Mouse (Mus musculus): Measurements from ENCODE around the gene Plxna2. TPM values are rescaled to one million over a fixed set of nuclear protein-coding genes. Genes with fewer than 3 reads are reported as not detected.

Plxna2 gene
- polyA plus RNA-seq, 1 experiment = 8.9 TPM

DNA sequence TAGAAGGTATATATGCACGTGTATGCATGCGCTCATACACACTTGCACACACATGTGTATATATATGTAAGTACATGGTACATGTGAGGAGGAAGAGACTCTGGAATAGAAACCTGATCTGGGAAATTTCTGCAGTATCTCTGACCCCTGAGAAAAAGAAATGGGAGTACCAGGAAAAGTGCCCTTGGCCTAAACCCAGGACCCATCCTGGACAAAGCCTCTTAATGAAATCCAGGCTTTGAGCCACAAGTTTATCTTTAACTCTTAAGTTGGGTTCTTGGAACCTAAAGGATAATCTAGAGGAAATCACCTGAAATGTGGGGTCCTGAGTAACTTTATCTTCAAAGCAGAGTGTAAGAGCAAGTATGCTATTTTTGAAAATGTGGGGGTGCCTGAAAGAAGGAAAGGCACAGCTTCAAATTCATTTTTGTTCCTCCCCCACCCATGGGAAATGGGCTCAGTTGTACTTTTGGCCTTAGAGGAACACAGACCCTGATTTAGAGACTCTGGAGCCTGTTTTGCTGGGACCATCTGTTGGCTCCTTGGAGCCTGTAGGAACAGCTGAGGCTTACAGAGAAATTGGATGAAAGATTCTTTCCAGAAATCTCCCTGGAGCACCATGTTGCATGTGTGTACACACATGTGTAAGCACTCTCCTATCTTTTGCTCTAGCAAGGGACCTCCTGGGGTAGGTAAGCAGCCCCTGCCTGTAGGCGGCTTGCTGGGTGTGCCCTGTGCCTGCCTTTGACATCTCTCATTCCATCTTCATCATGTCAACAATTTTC lies 57.3 kb downstream of the Plxna2 start:
- H3K27ac ChIP-seq (ENCODE audit: insufficient read depth, low read depth, low read length) = peak overlapping the region; percentile 45; the same call in 1 of the 2 replicates
- 75% methylated on average over 3 of the region's 3 CpGs for WGBS
- no peak for TF ChIP-seq POLR2A (IDR thresholded peaks at IDR 0.05; ENCODE audit: low read depth, low read length)
- TF ChIP-seq CTCF (IDR thresholded peaks at IDR 0.05; ENCODE audit: extremely low read depth, insufficient read length, insufficient replicate concordance, low read depth, low read length) = no peak
- H3K4me1 ChIP-seq (ENCODE audit: control insufficient read depth, insufficient read depth, insufficient read length, low read length) = peaks cover 36% of the 10 kb centered on the region
- H3K36me3 ChIP-seq (ENCODE audit: control insufficient read depth, insufficient read depth, low read length) = no peaks in the 10 kb centered on the region
- H3K4me3 ChIP-seq (ENCODE audit: low read depth, low read length) = no peak overlapping the region
- no peaks in the 10 kb centered on the region for H3K27me3 ChIP-seq (ENCODE audit: control insufficient read depth, insufficient read depth, low read length)

GRCm38 (mm10) chr1:194675891-194676200 lies 57.8 kb downstream of the Plxna2 start:
- WGBS = 15% methylated on average over 2 of the region's 2 CpGs
- no peak overlapping the region for H3K4me3 ChIP-seq (ENCODE audit: low read depth, low read length)
- no peak for TF ChIP-seq CTCF (IDR thresholded peaks at IDR 0.05; ENCODE audit: extremely low read depth, insufficient read length, insufficient replicate concordance, low read depth, low read length)
- no peak for TF ChIP-seq POLR2A (IDR thresholded peaks at IDR 0.05; ENCODE audit: low read depth, low read length)
- H3K36me3 ChIP-seq (ENCODE audit: control insufficient read depth, insufficient read depth, low read length) = no peaks in the 10 kb centered on the region
- no peaks in the 10 kb centered on the region for H3K27me3 ChIP-seq (ENCODE audit: control insufficient read depth, insufficient read depth, low read length)
- H3K27ac ChIP-seq (ENCODE audit: insufficient read depth, low read depth, low read length) = peak overlapping the region; percentile 45; the same call in 1 of the 2 replicates
- peaks cover 36% of the 10 kb centered on the region for H3K4me1 ChIP-seq (ENCODE audit: control insufficient read depth, insufficient read depth, insufficient read length, low read length)

GRCm38 (mm10) chr1:194677878-194678277 lies 59.9 kb downstream of the Plxna2 start:
- H3K27ac ChIP-seq (ENCODE audit: insufficient read depth, low read depth, low read length) = peak overlapping the region; percentile 46
- no peak for TF ChIP-seq POLR2A (IDR thresholded peaks at IDR 0.05; ENCODE audit: low read depth, low read length)
- no peak for TF ChIP-seq CTCF (IDR thresholded peaks at IDR 0.05; ENCODE audit: extremely low read depth, insufficient read length, insufficient replicate concordance, low read depth, low read length)
- 26% methylated on average over 3 of the region's 3 CpGs for WGBS
- H3K27me3 ChIP-seq (ENCODE audit: control insufficient read depth, insufficient read depth, low read length) = no peaks in the 10 kb centered on the region
- H3K4me3 ChIP-seq (ENCODE audit: low read depth, low read length) = no peak overlapping the region
- no peaks in the 10 kb centered on the region for H3K36me3 ChIP-seq (ENCODE audit: control insufficient read depth, insufficient read depth, low read length)
- peaks cover 29% of the 10 kb centered on the region for H3K4me1 ChIP-seq (ENCODE audit: control insufficient read depth, insufficient read depth, insufficient read length, low read length)

DNA sequence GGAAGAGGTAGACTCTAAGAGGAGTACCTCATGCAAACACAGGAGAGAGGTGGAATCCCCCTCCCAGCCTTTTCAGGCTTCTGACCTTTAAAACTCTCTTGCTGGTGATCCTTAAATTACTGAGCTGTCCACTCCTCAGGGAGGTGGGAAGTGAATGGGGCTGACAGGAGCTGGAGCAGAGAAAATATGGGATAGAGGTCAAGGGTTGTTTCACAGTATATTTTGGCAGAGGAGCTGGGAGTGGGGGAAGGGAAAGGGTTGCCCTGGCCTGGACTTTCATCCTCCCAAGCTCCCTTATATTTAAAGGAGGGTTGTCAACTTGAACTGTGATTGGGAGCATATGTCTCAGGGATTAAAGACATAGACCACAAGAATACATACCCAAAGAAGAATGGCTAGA lies 61.1 kb downstream of the Plxna2 start:
- Histone ChIP-seq H3K36me3 (ENCODE audit: control insufficient read depth, insufficient read depth, low read length) (no peaks in the 10 kb centered on the region), H3K4me3 (ENCODE audit: low read depth, low read length) (no peak overlapping the region), H3K27ac (ENCODE audit: insufficient read depth, low read depth, low read length) (0 out of 2 replicates have a peak overlapping the region, but pooled peaks have one; percentile 1), H3K4me1 (ENCODE audit: control insufficient read depth, insufficient read depth, insufficient read length, low read length) (peaks cover 29% of the 10 kb centered on the region), H3K27me3 (ENCODE audit: control insufficient read depth, insufficient read depth, low read length) (no peaks in the 10 kb centered on the region)
- TF ChIP-seq CTCF (IDR thresholded peaks at IDR 0.05; ENCODE audit: extremely low read depth, insufficient read length, insufficient replicate concordance, low read depth, low read length) = no peak
- TF ChIP-seq POLR2A (IDR thresholded peaks at IDR 0.05; ENCODE audit: low read depth, low read length) = no peak

- TF ChIP-seq CTCF (IDR thresholded peaks at IDR 0.05; ENCODE audit: extremely low read depth, insufficient read length, insufficient replicate concordance, low read depth, low read length) = no peak
- no peak for TF ChIP-seq POLR2A (IDR thresholded peaks at IDR 0.05; ENCODE audit: low read depth, low read length)
- H3K4me1 ChIP-seq (ENCODE audit: control insufficient read depth, insufficient read depth, insufficient read length, low read length) = peaks cover 34% of the 10 kb centered on the region
Observed at GRCm38 (mm10) chr1:194680136-194680535, 62.1 kb downstream of the Plxna2 start.

DNA sequence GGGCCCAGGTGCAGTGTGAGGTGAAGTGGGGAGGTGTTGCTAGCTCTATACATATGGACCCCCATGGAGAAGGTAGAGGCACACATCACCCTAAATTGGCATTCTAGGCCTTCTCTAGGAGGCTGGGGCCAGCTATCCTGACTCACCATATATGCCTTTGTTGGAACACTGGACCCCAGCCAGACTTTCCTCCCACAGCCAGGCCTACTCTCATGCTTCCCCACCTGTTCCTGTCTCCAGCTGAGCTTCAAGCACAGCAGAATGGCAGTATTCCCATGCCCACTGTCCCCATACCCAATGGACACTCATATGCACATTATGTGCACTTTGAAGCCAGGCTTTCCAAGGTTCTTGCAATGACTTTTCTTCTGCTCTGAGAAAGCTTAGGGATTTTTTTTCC lies 64.0 kb downstream of the Plxna2 start:
- H3K27me3 ChIP-seq (ENCODE audit: control insufficient read depth, insufficient read depth, low read length) = no peaks in the 10 kb centered on the region
- no peak for TF ChIP-seq POLR2A (IDR thresholded peaks at IDR 0.05; ENCODE audit: low read depth, low read length)
- peaks cover 25% of the 10 kb centered on the region for H3K4me1 ChIP-seq (ENCODE audit: control insufficient read depth, insufficient read depth, insufficient read length, low read length)
- H3K4me3 ChIP-seq (ENCODE audit: low read depth, low read length) = no peak overlapping the region
- no peak overlapping the region for H3K27ac ChIP-seq (ENCODE audit: insufficient read depth, low read depth, low read length)
- no peaks in the 10 kb centered on the region for H3K36me3 ChIP-seq (ENCODE audit: control insufficient read depth, insufficient read depth, low read length)

More at GRCm38 (mm10) chr1:194680136-194680535, 62.1 kb downstream of the Plxna2 start:
- Histone ChIP-seq H3K27ac (ENCODE audit: insufficient read depth, low read depth, low read length) (no peak overlapping the region), H3K36me3 (ENCODE audit: control insufficient read depth, insufficient read depth, low read length) (no peaks in the 10 kb centered on the region), H3K4me3 (ENCODE audit: low read depth, low read length) (no peak overlapping the region), H3K27me3 (ENCODE audit: control insufficient read depth, insufficient read depth, low read length) (no peaks in the 10 kb centered on the region)
- 63% methylated on average over 2 of the region's 2 CpGs for WGBS

- Histone ChIP-seq H3K36me3 (ENCODE audit: control insufficient read depth, insufficient read depth, low read length) (no peaks in the 10 kb centered on the region), H3K27me3 (ENCODE audit: control insufficient read depth, insufficient read depth, low read length) (no peaks in the 10 kb centered on the region), H3K27ac (ENCODE audit: insufficient read depth, low read depth, low read length) (no peak overlapping the region), H3K4me1 (ENCODE audit: control insufficient read depth, insufficient read depth, insufficient read length, low read length) (peaks cover 18% of the 10 kb centered on the region; the same call in 1 of the 2 replicates), H3K4me3 (ENCODE audit: low read depth, low read length) (no peak overlapping the region)
- WGBS = 65% methylated on average over 3 of the region's 3 CpGs
- TF ChIP-seq POLR2A (IDR thresholded peaks at IDR 0.05; ENCODE audit: low read depth, low read length) (no peak), CTCF (IDR thresholded peaks at IDR 0.05; ENCODE audit: extremely low read depth, insufficient read length, insufficient replicate concordance, low read depth, low read length) (no peak)
Observed at GRCm38 (mm10) chr1:194683132-194683531, 65.1 kb downstream of the Plxna2 start.

Data from small intestine, adult 2 months (tissue).